Mouse (Mus musculus): ENCODE measurements around the gene Col11a2. TPM values are rescaled to one million over a fixed set of nuclear protein-coding genes. Genes with fewer than 3 reads are reported as not detected.

Col11a2 gene
- polyA plus RNA-seq, 1 experiment from 2014 or later, result 56.6 TPM

GRCm38 (mm10) chr17:34098709-34099479 is 59.7 kb downstream of the Col11a2 start:
- no peak for ATAC-seq (ENCODE audit: low FRiP score, low read depth)

GRCm38 (mm10) chr17:34099531-34099930 is 60.3 kb downstream of the Col11a2 start:
- 20% methylated on average over 5 of the region's 5 CpGs for WGBS

More at GRCm38 (mm10) chr17:34098709-34099479, 59.7 kb downstream of the Col11a2 start:
- H3K36me3 ChIP-seq, result no peaks in the 10 kb centered on the region
- no peaks in the 10 kb centered on the region for H3K27me3 ChIP-seq
- no peak overlapping the region for H3K9ac ChIP-seq
- no peak overlapping the region for H3K4me3 ChIP-seq
- no peak overlapping the region for H3K4me2 ChIP-seq (replicated peaks)
- no peak overlapping the region for H3K27ac ChIP-seq
- no peaks in the 10 kb centered on the region for H3K9me3 ChIP-seq
- peaks cover 16% of the 10 kb centered on the region for H3K4me1 ChIP-seq
- 46% methylated on average over 10 of the region's 10 CpGs for WGBS

GRCm38 (mm10) chr17:34101185-34101584 is 61.9 kb downstream of the Col11a2 start:
- Histone ChIP-seq H3K4me3 (no peak overlapping the region), H3K9me3 (no peaks in the 10 kb centered on the region), H3K9ac (no peak overlapping the region), H3K36me3 (no peaks in the 10 kb centered on the region), H3K4me1 (peaks cover 16% of the 10 kb centered on the region), H3K27me3 (no peaks in the 10 kb centered on the region), H3K4me2 (replicated peaks) (no peak overlapping the region; the same call in 1 of the 2 replicates), H3K27ac (no peak overlapping the region)
- 32% methylated on average over 5 of the region's 5 CpGs for WGBS
- no peak for ATAC-seq (ENCODE audit: low FRiP score, low read depth)

More at GRCm38 (mm10) chr17:34099531-34099930, 60.3 kb downstream of the Col11a2 start:
- no peak overlapping the region for H3K9ac ChIP-seq
- no peak for ATAC-seq (ENCODE audit: low FRiP score, low read depth)
- no peaks in the 10 kb centered on the region for H3K27me3 ChIP-seq
- H3K9me3 ChIP-seq, result no peaks in the 10 kb centered on the region
- H3K4me2 ChIP-seq (replicated peaks), result no peak overlapping the region
- no peak overlapping the region for H3K27ac ChIP-seq
- no peaks in the 10 kb centered on the region for H3K36me3 ChIP-seq
- H3K4me1 ChIP-seq, result peaks cover 16% of the 10 kb centered on the region
- H3K4me3 ChIP-seq, result no peak overlapping the region

- peak; percentile 79; the same call in 1 of the 2 replicates for ATAC-seq (ENCODE audit: low FRiP score, low read depth)
- peak overlapping the region; percentile 25 for H3K4me2 ChIP-seq (replicated peaks)
- 11% methylated on average over 12 of the region's 12 CpGs for WGBS
Observed at GRCm38 (mm10) chr17:34101604-34102032, 62.4 kb downstream of the Col11a2 start.

GRCm38 (mm10) chr17:34102831-34103230 is 63.6 kb downstream of the Col11a2 start:
- no peak for ATAC-seq (ENCODE audit: low FRiP score, low read depth)
- H3K4me2 ChIP-seq (replicated peaks), result no peak overlapping the region
- 76% methylated on average over 6 of the region's 6 CpGs for WGBS

More at GRCm38 (mm10) chr17:34101604-34102032, 62.4 kb downstream of the Col11a2 start:
- H3K9ac ChIP-seq, result no peak overlapping the region
- no peaks in the 10 kb centered on the region for H3K36me3 ChIP-seq
- H3K27me3 ChIP-seq, result no peaks in the 10 kb centered on the region
- H3K9me3 ChIP-seq, result no peaks in the 10 kb centered on the region
- H3K4me1 ChIP-seq, result peaks cover 16% of the 10 kb centered on the region
- H3K27ac ChIP-seq, result no peak overlapping the region
- no peak overlapping the region for H3K4me3 ChIP-seq

GRCm38 (mm10) chr17:34104804-34105203 is 65.6 kb downstream of the Col11a2 start:
- Histone ChIP-seq H3K27ac (no peak overlapping the region), H3K9me3 (no peaks in the 10 kb centered on the region), H3K4me1 (peaks cover 8% of the 10 kb centered on the region), H3K36me3 (peaks cover 14% of the 10 kb centered on the region), H3K9ac (no peak overlapping the region), H3K4me3 (no peak overlapping the region), H3K4me2 (replicated peaks) (no peak overlapping the region), H3K27me3 (no peaks in the 10 kb centered on the region)
- no peak for ATAC-seq (ENCODE audit: low FRiP score, low read depth)
- WGBS, result 84% methylated on average over 9 of the region's 9 CpGs

More at GRCm38 (mm10) chr17:34102831-34103230, 63.6 kb downstream of the Col11a2 start:
- Histone ChIP-seq H3K36me3 (peaks cover 5% of the 10 kb centered on the region; the same call in 1 of the 2 replicates), H3K27me3 (no peaks in the 10 kb centered on the region), H3K27ac (no peak overlapping the region), H3K4me1 (peaks cover 16% of the 10 kb centered on the region), H3K9me3 (no peaks in the 10 kb centered on the region), H3K4me3 (no peak overlapping the region), H3K9ac (no peak overlapping the region)

GRCm38 (mm10) chr17:34106555-34106954 is 67.3 kb downstream of the Col11a2 start:
- H3K4me1 ChIP-seq, result 0 out of 2 replicates have a peak, but pooled peaks cover 8% of the 10 kb centered on the region
- WGBS, result 88% methylated on average over 7 of the region's 7 CpGs
- ATAC-seq (ENCODE audit: low FRiP score, low read depth), result no peak
- no peak overlapping the region for H3K27ac ChIP-seq
- no peaks in the 10 kb centered on the region for H3K27me3 ChIP-seq
- no peaks in the 10 kb centered on the region for H3K9me3 ChIP-seq
- H3K4me2 ChIP-seq (replicated peaks), result no peak overlapping the region
- no peak overlapping the region for H3K9ac ChIP-seq
- no peak overlapping the region for H3K4me3 ChIP-seq
- peaks cover 32% of the 10 kb centered on the region for H3K36me3 ChIP-seq

GRCm38 (mm10) chr17:34107109-34107867 is 68.1 kb downstream of the Col11a2 start:
- H3K27ac ChIP-seq, result no peak overlapping the region
- H3K4me2 ChIP-seq (replicated peaks), result no peak overlapping the region
- WGBS, result 83% methylated on average over 7 of the region's 7 CpGs
- no peak overlapping the region for H3K4me3 ChIP-seq
- no peaks in the 10 kb centered on the region for H3K9me3 ChIP-seq
- peaks cover 39% of the 10 kb centered on the region for H3K36me3 ChIP-seq
- no peaks in the 10 kb centered on the region for H3K27me3 ChIP-seq
- no peak for ATAC-seq (ENCODE audit: low FRiP score, low read depth)
- 0 out of 2 replicates have a peak, but pooled peaks cover 6% of the 10 kb centered on the region for H3K4me1 ChIP-seq
- H3K9ac ChIP-seq, result no peak overlapping the region

- ATAC-seq (ENCODE audit: low FRiP score, low read depth), result no peak
- 84% methylated on average over 5 of the region's 6 CpGs for WGBS
- peaks cover 12% of the 10 kb centered on the region; the same call in 1 of the 2 replicates for H3K4me1 ChIP-seq
- no peaks in the 10 kb centered on the region for H3K27me3 ChIP-seq
- peaks cover 51% of the 10 kb centered on the region for H3K36me3 ChIP-seq
- no peak overlapping the region for H3K27ac ChIP-seq
- H3K9me3 ChIP-seq, result no peaks in the 10 kb centered on the region
- H3K4me3 ChIP-seq, result no peak overlapping the region
- no peak overlapping the region for H3K9ac ChIP-seq
- H3K4me2 ChIP-seq (replicated peaks), result no peak overlapping the region
Observed at GRCm38 (mm10) chr17:34108460-34108859, 69.2 kb downstream of the Col11a2 start.

- Histone ChIP-seq H3K9ac (no peak overlapping the region), H3K4me3 (no peak overlapping the region), H3K27ac (peak overlapping the region; percentile 22; the same call in 1 of the 2 replicates), H3K4me1 (peaks cover 14% of the 10 kb centered on the region; the same call in 1 of the 2 replicates), H3K27me3 (no peaks in the 10 kb centered on the region), H3K4me2 (replicated peaks) (no peak overlapping the region), H3K9me3 (no peaks in the 10 kb centered on the region), H3K36me3 (peaks cover 58% of the 10 kb centered on the region)
- ATAC-seq (ENCODE audit: low FRiP score, low read depth), result no peak
- WGBS, result 75% methylated on average over 14 of the region's 14 CpGs
Observed at GRCm38 (mm10) chr17:34109038-34109805, 70.0 kb downstream of the Col11a2 start.

GRCm38 (mm10) chr17:34109806-34110195 is 70.6 kb downstream of the Col11a2 start:
- H3K4me3 ChIP-seq, result no peak overlapping the region
- peaks cover 64% of the 10 kb centered on the region for H3K36me3 ChIP-seq
- H3K4me2 ChIP-seq (replicated peaks), result no peak overlapping the region
- 55% methylated on average over 3 of the region's 3 CpGs for WGBS
- ATAC-seq (ENCODE audit: low FRiP score, low read depth), result peak; percentile 33; the same call in 1 of the 2 replicates
- H3K27ac ChIP-seq, result peak overlapping the region; percentile 22; the same call in 1 of the 2 replicates
- H3K9ac ChIP-seq, result no peak overlapping the region
- H3K9me3 ChIP-seq, result no peaks in the 10 kb centered on the region
- H3K27me3 ChIP-seq, result no peaks in the 10 kb centered on the region
- H3K4me1 ChIP-seq, result peaks cover 14% of the 10 kb centered on the region; the same call in 1 of the 2 replicates

Measured in limb, embryonic 13.5 days (tissue).